Mouse (Mus musculus): ENCODE measurements around the gene Gria3. TPM values are rescaled to one million over a fixed set of nuclear protein-coding genes. Genes with fewer than 3 reads are reported as not detected.

Gene Gria3
- polyA plus RNA-seq, 1 experiment from 2014 or later: 3.3 TPM

- Histone ChIP-seq H3K4me1 (replicated peaks; ENCODE audit: insufficient read depth, low read length) (no peaks in the 10 kb centered on the region), H3K27ac (no peak overlapping the region), H3K9me3 (replicated peaks; ENCODE audit: low read length) (no peaks in the 10 kb centered on the region), H3K4me3 (replicated peaks; ENCODE audit: low read depth, low read length) (no peak overlapping the region), H3K36me3 (ENCODE audit: insufficient read depth, low read length) (no peaks in the 10 kb centered on the region), H3K9ac (ENCODE audit: low read depth, low read length) (no peak overlapping the region), H3K4me2 (ENCODE audit: low read length) (no peak overlapping the region), H3K27me3 (ENCODE audit: insufficient read depth, low read length) (no peaks in the 10 kb centered on the region)
- no peak for ATAC-seq (replicated peaks; ENCODE audit: low FRiP score, low read depth)
- DNase-seq (ENCODE audit: low spot score): no peak
- no peak for TF ChIP-seq CTCF (IDR thresholded peaks at IDR 0.05; ENCODE audit: low read depth)
- 70% methylated on average over 1 of the region's 1 CpGs for WGBS
Measured at GRCm38 (mm10) chrX:41692076-41692475, 291.4 kb downstream of the Gria3 start.

Small RNA genes lying within 50 kb of the gene (microRNA-seq; reads per million reads assigned to microRNA genes)
- not detected for gene Gm22413

Measured in kidney, postnatal 0 days (tissue).